Mouse (Mus musculus) megakaryocyte, adult 5-6 weeks (primary cell): ENCODE measurements around the gene Gm21518. TPM values are rescaled to one million over a fixed set of nuclear protein-coding genes. Genes with fewer than 3 reads are reported as not detected.
"Not testable (repeated sequence)": the region's sequence is repeated elsewhere in the genome, so short reads cannot be mapped to it uniquely, and the experiment has no call there.

Source experiments
- ATAC-seq: 2 replicates; pipeline ENCODE4 v1.8.0; 2016; ENCODE audit warnings: mild to moderate bottlenecking, inconsistent platforms; ENCODE audit not compliant: poor library complexity, severe bottlenecking
- total RNA-seq, 2 experiments: library from RNA; stranded (forward) in 1 of 2; stranded (reverse) in 1 of 2; fragments of 153-499, 151-499 nt in 1 of 2; fragments of 221-1000, 200-1000 nt in 1 of 2; gene quantifications; 2 replicates each; pipeline versions ENCODE4 v1.2.3 to v1.2.4; 2015 to 2017

Gm21518 gene
- not detected in 2 replicates for total RNA-seq (2015)
- total RNA-seq (2017), result not detected in 2 replicates

DNA sequence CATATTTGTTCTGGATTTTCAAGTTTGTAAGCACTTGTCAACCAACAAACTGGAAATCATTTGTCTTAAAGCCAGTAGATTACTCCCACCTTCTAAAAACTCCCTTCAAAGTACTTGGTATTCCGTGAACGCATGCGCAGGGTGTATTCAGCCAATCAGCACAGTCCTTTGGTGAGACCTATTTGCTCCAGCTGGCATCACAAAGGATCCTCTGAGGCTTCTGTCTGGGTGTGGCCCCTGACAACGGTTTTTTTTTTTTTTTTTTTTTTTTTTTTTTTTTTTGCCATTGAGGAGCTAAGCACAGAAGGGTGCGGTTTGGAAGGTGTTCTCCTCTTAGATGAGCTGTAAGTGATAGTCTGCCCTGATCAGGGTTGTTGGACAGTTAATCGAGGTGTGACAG lies at the start of gene Gm21518:
Gm21518 (plus strand) TSS at position 301 of the 400 bp plus-strand sequence.
- not testable (repeated sequence) for ATAC-seq
